Mouse (Mus musculus): ENCODE measurements at regions not wholly inside any gene's neighbourhood (a gene's known extent, or its start where the extent isn't known, plus 50 kb on each side); places are given as distances from the start of the nearest gene placed in this dataset.

- TF ChIP-seq CTCF (IDR thresholded peaks at IDR 0.05; ENCODE audit: low read depth) (no peak), EP300 (optimal IDR thresholded peaks at IDR 0.05) (no peak)
These were observed 415.1 kb downstream of the Gtdc1 start for GRCm38 (mm10) chr2:44512334-44512733.

Data from stomach, postnatal 0 days (tissue).